Mouse (Mus musculus) megakaryocyte-erythroid progenitor cell, adult 5-6 weeks (primary cell): ENCODE measurements around the gene Ikzf5. TPM values are rescaled to one million over a fixed set of nuclear protein-coding genes. Genes with fewer than 3 reads are reported as not detected.
A peak's percentile ranks its signal among the peaks of the same experiment; 100 is the strongest.

Experiments
- ATAC-seq: replicated peaks from 2 replicates; pipeline ENCODE4 v1.8.0; 2016; ENCODE audit warnings: mild to moderate bottlenecking, inconsistent platforms; ENCODE audit not compliant: severe bottlenecking, poor library complexity, low FRiP score, low TSS enrichment
- total RNA-seq, 2 experiments: library from RNA; stranded (forward) in 1 of 2; stranded (reverse) in 1 of 2; fragments of 200-1000, 215-1000 nt in 1 of 2; fragments of >200 nt in 1 of 2; fragmentation: Nextera tagmentation in 1 of 2; gene quantifications; 2 replicates each; pipeline ENCODE4 v1.2.3; 2014 to 2017

Ikzf5 gene
- total RNA-seq, 2 experiments from 2014 or later: 34.6 to 34.8 TPM

DNA sequence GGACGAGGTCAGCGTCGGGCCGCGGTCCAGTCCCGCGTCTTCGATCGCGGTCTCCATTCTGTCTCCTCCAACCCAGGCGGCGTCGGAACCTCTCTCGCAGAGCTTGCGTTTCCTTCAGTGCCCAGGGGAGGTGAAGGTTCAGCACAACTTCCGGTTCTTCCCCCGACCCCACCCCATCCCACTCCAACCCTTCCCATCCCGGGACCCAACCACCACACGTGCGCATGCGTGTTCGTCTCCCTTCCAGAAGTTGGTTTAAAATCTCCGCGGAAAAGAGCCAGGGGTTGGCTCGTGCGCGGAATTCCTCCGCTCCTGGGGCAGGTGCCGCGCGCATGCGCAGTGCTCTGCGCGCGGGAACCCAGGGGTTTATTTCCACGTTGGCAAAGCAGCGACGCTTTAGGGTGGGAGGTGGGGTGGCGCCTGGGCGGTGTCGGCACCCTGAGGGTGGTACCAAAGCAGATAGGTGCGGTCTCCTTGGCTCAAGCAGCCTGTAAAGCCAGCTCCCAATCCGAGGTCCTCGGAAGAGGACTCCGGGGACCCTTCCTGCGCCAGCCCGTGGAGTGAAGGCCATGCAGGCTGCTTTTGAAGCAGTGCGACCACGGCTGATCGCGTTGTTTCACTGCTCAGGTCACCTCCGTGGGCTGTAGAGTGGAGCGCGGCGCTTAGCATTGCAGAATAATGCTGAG lies 47.6 kb downstream of the Ikzf5 start, which contains the start of gene 2310057M21Rik:
Gene 2310057M21Rik, minus strand, starts transcription at position 145 of the 686 bp plus-strand sequence.
- ATAC-seq: peak; percentile 92

DNA sequence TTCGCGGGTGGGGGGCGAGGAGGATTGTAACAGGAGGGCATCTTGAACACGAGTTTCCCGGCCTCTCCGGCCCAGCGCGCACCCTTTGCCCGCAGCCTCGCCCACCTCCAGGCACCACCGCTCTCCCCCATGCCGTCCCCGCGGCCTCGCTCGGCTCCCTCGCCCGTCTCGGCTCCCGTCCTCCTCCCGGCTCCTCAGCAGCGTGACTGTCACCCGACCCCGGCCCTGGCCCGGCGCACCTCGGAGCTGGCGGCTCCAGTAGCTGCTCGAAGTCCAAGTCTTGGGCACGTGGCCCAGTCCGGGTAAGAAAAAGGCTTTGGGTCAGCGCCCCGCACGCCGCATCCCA lies 48.1 kb downstream of the Ikzf5 start:
- ATAC-seq: peak; percentile 62

DNA sequence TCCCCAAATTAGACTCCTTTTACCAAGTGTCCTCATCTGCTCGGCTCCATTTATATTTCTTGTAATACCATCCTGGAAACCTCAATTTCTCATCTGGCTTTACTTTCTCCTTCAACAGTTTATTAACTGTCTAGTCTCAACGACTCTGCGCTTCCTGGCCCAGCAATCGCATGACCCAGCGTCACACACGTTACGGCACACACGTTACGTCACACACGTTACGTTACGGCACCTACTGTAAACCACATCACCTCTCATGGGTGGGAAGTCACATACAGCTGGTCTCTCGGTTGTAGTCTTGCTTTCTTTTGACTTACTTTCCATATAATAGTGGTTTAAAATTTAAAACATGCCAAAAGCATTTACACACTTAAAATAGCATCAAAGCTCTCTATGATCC lies 54.2 kb downstream of the Ikzf5 start:
- ATAC-seq: no peak

DNA sequence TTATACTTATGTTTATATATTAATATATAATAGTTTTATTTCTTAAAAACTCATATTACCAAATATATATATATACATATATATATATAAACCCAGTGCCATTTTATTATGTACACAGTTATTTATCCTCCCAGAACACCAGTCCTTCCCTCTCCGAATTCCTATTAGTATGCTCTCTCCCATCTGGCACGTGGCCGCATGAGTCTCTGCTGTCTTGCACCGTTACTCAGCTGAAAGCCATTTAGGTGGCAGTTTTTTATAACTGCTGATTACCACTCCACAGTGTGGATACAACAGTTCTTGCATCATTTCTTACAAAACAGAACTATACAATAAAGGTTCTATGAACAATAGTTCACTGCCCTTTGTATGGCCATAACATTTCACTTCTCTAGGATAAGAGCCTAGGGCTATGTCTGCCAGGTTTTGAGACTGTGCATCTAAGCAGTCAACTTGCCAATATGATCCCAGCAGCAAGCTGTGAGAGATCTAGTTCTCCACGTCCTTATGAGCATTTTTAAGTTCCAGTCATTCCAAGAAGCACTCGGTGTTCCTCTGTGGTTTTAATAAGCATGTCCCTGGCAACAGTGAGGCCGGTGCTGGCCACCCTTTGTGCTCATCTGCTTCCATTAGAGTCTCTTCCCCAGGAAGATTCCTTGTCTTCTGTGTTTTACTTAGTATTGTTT lies 64.3 kb downstream of the Ikzf5 start:
- no peak for ATAC-seq

Other genes starting within 250 kb of the Ikzf5 start
- gene 5430419D17Rik, start 236.1 kb downstream of the Ikzf5 start, total RNA-seq (2014; fragmentation: Nextera tagmentation): not detected in 2 replicates
- not detected in 2 replicates for gene 5430419D17Rik, start 236.1 kb downstream of the Ikzf5 start, total RNA-seq (2017)
- not detected in 2 replicates for gene Cuzd1, start 88.2 kb downstream of the Ikzf5 start, total RNA-seq (2014; fragmentation: Nextera tagmentation)
- gene Cuzd1, start 88.2 kb downstream of the Ikzf5 start, total RNA-seq (2017): not detected in 2 replicates
- not detected in 2 replicates for gene Fam24b, start 81.0 kb downstream of the Ikzf5 start, total RNA-seq (2014; fragmentation: Nextera tagmentation)
- gene Fam24b, start 81.0 kb downstream of the Ikzf5 start, total RNA-seq (2017): not detected in 2 replicates
- gene Fam24a, start 76.7 kb downstream of the Ikzf5 start, total RNA-seq (2014; fragmentation: Nextera tagmentation): not detected in 2 replicates
- gene Fam24a, start 76.7 kb downstream of the Ikzf5 start, total RNA-seq (2017): not detected in 2 replicates
- gene 2310057M21Rik, start 47.8 kb downstream of the Ikzf5 start, total RNA-seq (2014; fragmentation: Nextera tagmentation): 8.0 and 14.3 TPM in 2 replicates
- 4.1 and 12.4 TPM in 2 replicates for gene 2310057M21Rik, start 47.8 kb downstream of the Ikzf5 start, total RNA-seq (2017)
- gene Pstk, start 39.4 kb downstream of the Ikzf5 start, total RNA-seq (2014; fragmentation: Nextera tagmentation): 21.3 and 35.3 TPM in 2 replicates
- gene Pstk, start 39.4 kb downstream of the Ikzf5 start, total RNA-seq (2017): 9.2 and 30.5 TPM in 2 replicates
- 7.8 and 18.2 TPM in 2 replicates for gene Acadsb, start 80 bp upstream of the Ikzf5 start, total RNA-seq (2014; fragmentation: Nextera tagmentation)
- gene Acadsb, start 80 bp upstream of the Ikzf5 start, total RNA-seq (2017): 21.7 and 33.1 TPM in 2 replicates
- not detected in 2 replicates for gene Hmx3, start 132.3 kb upstream of the Ikzf5 start, total RNA-seq (2014; fragmentation: Nextera tagmentation)
- gene Hmx3, start 132.3 kb upstream of the Ikzf5 start, total RNA-seq (2017): not detected in 2 replicates
- gene Hmx2, start 138.3 kb upstream of the Ikzf5 start, total RNA-seq (2014; fragmentation: Nextera tagmentation): not detected in 2 replicates
- gene Hmx2, start 138.3 kb upstream of the Ikzf5 start, total RNA-seq (2017): not detected in 2 replicates
- 89.9 and 103 TPM in 2 replicates for gene Bub3, start 149.7 kb upstream of the Ikzf5 start, total RNA-seq (2014; fragmentation: Nextera tagmentation)
- 75.5 and 83.8 TPM in 2 replicates for gene Bub3, start 149.7 kb upstream of the Ikzf5 start, total RNA-seq (2017)